Mouse (Mus musculus): ENCODE measurements at regions not wholly inside any gene's neighbourhood (a gene's known extent, or its start where the extent isn't known, plus 50 kb on each side); places are given as distances from the start of the nearest gene placed in this dataset.

GRCm38 (mm10) chr5:100248611-100249010 is 89.0 kb upstream of the Tmem150c start:
- no peak overlapping the region for H3ac ChIP-seq (ENCODE audit: control insufficient read depth, insufficient read length)
- no peaks in the 10 kb centered on the region for H3K36me3 ChIP-seq (ENCODE audit: control insufficient read depth, insufficient read depth)
- H3K79me2 ChIP-seq (ENCODE audit: control insufficient read depth, insufficient read depth) = no peaks in the 10 kb centered on the region
- no peak for TF ChIP-seq REST (IDR thresholded peaks at IDR 0.05; ENCODE audit: insufficient read depth, insufficient read length)
- TF ChIP-seq E2F4 (IDR thresholded peaks at IDR 0.05; ENCODE audit: insufficient read depth) = no peak
- TF ChIP-seq TCF3 (IDR thresholded peaks at IDR 0.05; ENCODE audit: insufficient read length, low read depth) = no peak
- TF ChIP-seq POLR2AphosphoS2 (IDR thresholded peaks at IDR 0.05; ENCODE audit: insufficient read length, low read depth) = no peak
- TF ChIP-seq MAX (IDR thresholded peaks at IDR 0.05; ENCODE audit: low read depth) = no peak
- TF ChIP-seq MYOG (IDR thresholded peaks at IDR 0.05; ENCODE audit: control insufficient read depth in 1 of 3, insufficient read depth in 1 of 3, insufficient read length in 2 of 3, low read depth in 2 of 3) = no peak
- TF ChIP-seq SRF (IDR thresholded peaks at IDR 0.05; ENCODE audit: control insufficient read depth, insufficient read length, low read depth) = no peak
- no peak for TF ChIP-seq TCF12 (IDR thresholded peaks at IDR 0.05; ENCODE audit: insufficient read depth, poor library complexity, severe bottlenecking)
- TF ChIP-seq MYOD1 (IDR thresholded peaks at IDR 0.05; ENCODE audit: control insufficient read depth in 1 of 3, insufficient read length in 2 of 3, low read depth in 2 of 3) = no peak
- TF ChIP-seq USF1 (IDR thresholded peaks at IDR 0.05; ENCODE audit: low read depth) = no peak
- TF ChIP-seq CEBPB (IDR thresholded peaks at IDR 0.05; ENCODE audit: insufficient read depth, poor library complexity, severe bottlenecking) = no peak
- no peak for TF ChIP-seq POLR2A (IDR thresholded peaks at IDR 0.05; ENCODE audit: insufficient read length, low read depth)
- no peak overlapping the region for H3K4me3 ChIP-seq
- no peak overlapping the region for H3K4me2 ChIP-seq (ENCODE audit: low read depth)
- no peaks in the 10 kb centered on the region for H3K27me3 ChIP-seq (ENCODE audit: control insufficient read depth, insufficient read depth, insufficient read length)

GRCm38 (mm10) chr5:100246709-100247108 is 87.1 kb upstream of the Tmem150c start:
- TF ChIP-seq CEBPB (IDR thresholded peaks at IDR 0.05; ENCODE audit: insufficient read depth, poor library complexity, severe bottlenecking) = no peak
- TF ChIP-seq E2F4 (IDR thresholded peaks at IDR 0.05; ENCODE audit: insufficient read depth) = no peak
- TF ChIP-seq REST (IDR thresholded peaks at IDR 0.05; ENCODE audit: insufficient read depth, insufficient read length) = no peak
- TF ChIP-seq MYOG (IDR thresholded peaks at IDR 0.05; ENCODE audit: control insufficient read depth in 1 of 3, insufficient read depth in 1 of 3, insufficient read length in 2 of 3, low read depth in 2 of 3) = no peak
- TF ChIP-seq TCF12 (IDR thresholded peaks at IDR 0.05; ENCODE audit: insufficient read depth, poor library complexity, severe bottlenecking) = no peak
- no peak for TF ChIP-seq POLR2AphosphoS2 (IDR thresholded peaks at IDR 0.05; ENCODE audit: insufficient read length, low read depth)
- TF ChIP-seq POLR2A (IDR thresholded peaks at IDR 0.05; ENCODE audit: insufficient read length, low read depth) = no peak
- no peak for TF ChIP-seq TCF3 (IDR thresholded peaks at IDR 0.05; ENCODE audit: insufficient read length, low read depth)
- TF ChIP-seq MYOD1 (IDR thresholded peaks at IDR 0.05; ENCODE audit: control insufficient read depth in 1 of 3, insufficient read length in 2 of 3, low read depth in 2 of 3) = no peak
- TF ChIP-seq MAX (IDR thresholded peaks at IDR 0.05; ENCODE audit: low read depth) = no peak
- TF ChIP-seq SRF (IDR thresholded peaks at IDR 0.05; ENCODE audit: control insufficient read depth, insufficient read length, low read depth) = no peak
- TF ChIP-seq USF1 (IDR thresholded peaks at IDR 0.05; ENCODE audit: low read depth) = no peak
- no peak overlapping the region for H3K4me2 ChIP-seq (ENCODE audit: low read depth)
- no peak overlapping the region for H3K4me3 ChIP-seq
- no peaks in the 10 kb centered on the region for H3K27me3 ChIP-seq (ENCODE audit: control insufficient read depth, insufficient read depth, insufficient read length)
- H3K79me2 ChIP-seq (ENCODE audit: control insufficient read depth, insufficient read depth) = no peaks in the 10 kb centered on the region
- no peaks in the 10 kb centered on the region for H3K36me3 ChIP-seq (ENCODE audit: control insufficient read depth, insufficient read depth)
- H3ac ChIP-seq (ENCODE audit: control insufficient read depth, insufficient read length) = peak overlapping the region; percentile 51

- H3K79me2 ChIP-seq (ENCODE audit: control insufficient read depth, insufficient read depth) = no peaks in the 10 kb centered on the region
- TF ChIP-seq USF1 (IDR thresholded peaks at IDR 0.05; ENCODE audit: low read depth) = no peak
- TF ChIP-seq MYOD1 (IDR thresholded peaks at IDR 0.05; ENCODE audit: control insufficient read depth in 1 of 3, insufficient read length in 2 of 3, low read depth in 2 of 3) = no peak
- TF ChIP-seq POLR2AphosphoS2 (IDR thresholded peaks at IDR 0.05; ENCODE audit: insufficient read length, low read depth) = no peak
- TF ChIP-seq CEBPB (IDR thresholded peaks at IDR 0.05; ENCODE audit: insufficient read depth, poor library complexity, severe bottlenecking) = no peak
- no peak for TF ChIP-seq MYOG (IDR thresholded peaks at IDR 0.05; ENCODE audit: control insufficient read depth in 1 of 3, insufficient read depth in 1 of 3, insufficient read length in 2 of 3, low read depth in 2 of 3)
- no peak for TF ChIP-seq E2F4 (IDR thresholded peaks at IDR 0.05; ENCODE audit: insufficient read depth)
- no peak for TF ChIP-seq REST (IDR thresholded peaks at IDR 0.05; ENCODE audit: insufficient read depth, insufficient read length)
- TF ChIP-seq TCF3 (IDR thresholded peaks at IDR 0.05; ENCODE audit: insufficient read length, low read depth) = no peak
- no peak for TF ChIP-seq TCF12 (IDR thresholded peaks at IDR 0.05; ENCODE audit: insufficient read depth, poor library complexity, severe bottlenecking)
- no peak for TF ChIP-seq MAX (IDR thresholded peaks at IDR 0.05; ENCODE audit: low read depth)
Observed at GRCm38 (mm10) chr5:100244811-100245210, 85.2 kb upstream of the Tmem150c start.

GRCm38 (mm10) chr5:100240876-100241275 is 81.3 kb upstream of the Tmem150c start:
- TF ChIP-seq TCF3 (IDR thresholded peaks at IDR 0.05; ENCODE audit: insufficient read length, low read depth) (no peak), MYOD1 (IDR thresholded peaks at IDR 0.05; ENCODE audit: control insufficient read depth in 1 of 3, insufficient read length in 2 of 3, low read depth in 2 of 3) (no peak), USF1 (IDR thresholded peaks at IDR 0.05; ENCODE audit: low read depth) (no peak), CEBPB (IDR thresholded peaks at IDR 0.05; ENCODE audit: insufficient read depth, poor library complexity, severe bottlenecking) (no peak), E2F4 (IDR thresholded peaks at IDR 0.05; ENCODE audit: insufficient read depth) (no peak), MAX (IDR thresholded peaks at IDR 0.05; ENCODE audit: low read depth) (no peak), SRF (IDR thresholded peaks at IDR 0.05; ENCODE audit: control insufficient read depth, insufficient read length, low read depth) (no peak)
- Histone ChIP-seq H3K36me3 (ENCODE audit: control insufficient read depth, insufficient read depth) (no peaks in the 10 kb centered on the region), H3K79me2 (ENCODE audit: control insufficient read depth, insufficient read depth) (no peaks in the 10 kb centered on the region), H3K4me2 (ENCODE audit: low read depth) (no peak overlapping the region), H3K27me3 (ENCODE audit: control insufficient read depth, insufficient read depth, insufficient read length) (no peaks in the 10 kb centered on the region), H3ac (ENCODE audit: control insufficient read depth, insufficient read length) (no peak overlapping the region), H3K4me3 (no peak overlapping the region)

More at GRCm38 (mm10) chr5:100244811-100245210, 85.2 kb upstream of the Tmem150c start:
- Histone ChIP-seq H3ac (ENCODE audit: control insufficient read depth, insufficient read length) (no peak overlapping the region), H3K27me3 (ENCODE audit: control insufficient read depth, insufficient read depth, insufficient read length) (no peaks in the 10 kb centered on the region), H3K4me2 (ENCODE audit: low read depth) (no peak overlapping the region), H3K4me3 (no peak overlapping the region), H3K36me3 (ENCODE audit: control insufficient read depth, insufficient read depth) (no peaks in the 10 kb centered on the region)

GRCm38 (mm10) chr5:100239632-100240031 is 80.0 kb upstream of the Tmem150c start:
- no peak overlapping the region for H3ac ChIP-seq (ENCODE audit: control insufficient read depth, insufficient read length)
- no peaks in the 10 kb centered on the region for H3K36me3 ChIP-seq (ENCODE audit: control insufficient read depth, insufficient read depth)
- H3K4me3 ChIP-seq = no peak overlapping the region
- H3K27me3 ChIP-seq (ENCODE audit: control insufficient read depth, insufficient read depth, insufficient read length) = no peaks in the 10 kb centered on the region
- no peaks in the 10 kb centered on the region for H3K79me2 ChIP-seq (ENCODE audit: control insufficient read depth, insufficient read depth)
- TF ChIP-seq TCF12 (IDR thresholded peaks at IDR 0.05; ENCODE audit: insufficient read depth, poor library complexity, severe bottlenecking) (no peak), USF1 (IDR thresholded peaks at IDR 0.05; ENCODE audit: low read depth) (no peak), POLR2A (IDR thresholded peaks at IDR 0.05; ENCODE audit: insufficient read length, low read depth) (no peak), E2F4 (IDR thresholded peaks at IDR 0.05; ENCODE audit: insufficient read depth) (no peak), POLR2AphosphoS2 (IDR thresholded peaks at IDR 0.05; ENCODE audit: insufficient read length, low read depth) (no peak), MAX (IDR thresholded peaks at IDR 0.05; ENCODE audit: low read depth) (no peak), TCF3 (IDR thresholded peaks at IDR 0.05; ENCODE audit: insufficient read length, low read depth) (no peak)
- no peak overlapping the region for H3K4me2 ChIP-seq (ENCODE audit: low read depth)

All from myocyte (in vitro differentiated cells).